In the genomic region with DNA sequence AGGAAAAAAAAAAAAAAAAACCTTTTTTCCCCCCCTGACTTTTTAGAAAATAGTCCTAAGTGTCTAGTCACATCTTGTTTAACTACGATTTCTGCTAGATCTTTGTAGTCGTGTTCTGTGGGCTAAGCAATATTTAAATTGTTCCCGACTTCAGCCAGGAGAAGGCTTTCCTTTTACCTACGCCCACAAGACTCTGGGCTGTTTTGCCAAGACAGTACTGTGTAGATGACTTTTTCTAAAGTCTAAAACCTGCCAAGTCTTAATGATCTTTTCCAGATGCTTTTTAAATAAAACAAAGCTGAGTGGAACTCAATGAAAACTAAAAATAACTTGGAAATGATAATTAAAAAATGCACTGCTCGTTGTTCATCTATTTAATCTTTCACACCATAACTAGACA, we compare ENCODE assay signal across 9 mouse cellular contexts. TPM values are rescaled to one million over a fixed set of nuclear protein-coding genes. Genes with fewer than 3 reads are reported as not detected.
DNase-seq lines count a peak whose midpoint lies in the region; ATAC-seq lines count a peak whose summit lies in the region.
"Had no signal": no experiment of that assay in that cellular context is flagged by ENCODE, and none has a peak within 500 bp of the region (broad histone marks: within the 10 kb centered on the region; RNA-seq: fewer than 3 reads in every experiment).

No protein-coding gene starts in this region.

- no peak for ATAC-seq in kidney, embryonic 15.5 days (replicated peaks; ENCODE audit: low FRiP score)
- peak; percentile 58; the same call in 1 of the 2 replicates for ATAC-seq in embryonic facial prominence, embryonic 15.5 days (ENCODE audit: insufficient number of reproducible peaks, low FRiP score, low TSS enrichment, low read depth)
- no peak for ATAC-seq in hindbrain, embryonic 15.5 days (ENCODE audit: low FRiP score, low read depth)
- no peak for ATAC-seq in neural tube, embryonic 12.5 days (ENCODE audit: low FRiP score, low read depth)
- no peak for ATAC-seq in monocyte, adult 5-6 weeks (replicated peaks; ENCODE audit: insufficient number of reproducible peaks, low FRiP score, low TSS enrichment, poor library complexity, severe bottlenecking)

- H3K27me3 ChIP-seq in kidney, embryonic 15.5 days: no peaks in the 10 kb centered on the region
- no peaks in the 10 kb centered on the region for H3K27me3 ChIP-seq in embryonic facial prominence, embryonic 15.5 days
- no peaks in the 10 kb centered on the region for H3K27me3 ChIP-seq in hindbrain, embryonic 15.5 days
- H3K27me3 ChIP-seq in neural tube, embryonic 12.5 days (replicated peaks): no peaks in the 10 kb centered on the region

- no peaks in the 10 kb centered on the region for H3K36me3 ChIP-seq in kidney, embryonic 15.5 days
- H3K36me3 ChIP-seq in embryonic facial prominence, embryonic 15.5 days: no peaks in the 10 kb centered on the region
- H3K36me3 ChIP-seq in hindbrain, embryonic 15.5 days: no peaks in the 10 kb centered on the region
- no peaks in the 10 kb centered on the region for H3K36me3 ChIP-seq in neural tube, embryonic 12.5 days

- H3K9me3 ChIP-seq in kidney, embryonic 15.5 days (replicated peaks): no peaks in the 10 kb centered on the region
- no peaks in the 10 kb centered on the region for H3K9me3 ChIP-seq in embryonic facial prominence, embryonic 15.5 days (replicated peaks)
- no peaks in the 10 kb centered on the region for H3K9me3 ChIP-seq in hindbrain, embryonic 15.5 days
- H3K9me3 ChIP-seq in neural tube, embryonic 12.5 days: no peaks in the 10 kb centered on the region

- H3K4me1 ChIP-seq in kidney, embryonic 15.5 days: 0 out of 2 replicates have a peak, but pooled peaks cover 12% of the 10 kb centered on the region
- H3K4me1 ChIP-seq in embryonic facial prominence, embryonic 15.5 days: peaks cover 23% of the 10 kb centered on the region; the same call in 1 of the 2 replicates
- H3K4me1 ChIP-seq in hindbrain, embryonic 15.5 days (replicated peaks): peaks cover 13% of the 10 kb centered on the region
- 0 out of 2 replicates have a peak, but pooled peaks cover 3% of the 10 kb centered on the region for H3K4me1 ChIP-seq in neural tube, embryonic 12.5 days

- no peak for DNase-seq in kidney, postnatal 4 days
- DNase-seq in ovary, postnatal 36 days (ENCODE audit: low spot score): no peak
- DNase-seq in adrenal gland, adult 2 months: no peak

- H3K4me2 ChIP-seq in kidney, embryonic 15.5 days: peak overlapping the region; percentile 36
- peak overlapping the region; percentile 35 for H3K4me2 ChIP-seq in embryonic facial prominence, embryonic 15.5 days (replicated peaks)
- H3K4me2 ChIP-seq in hindbrain, embryonic 15.5 days: peak overlapping the region; percentile 52
- peak overlapping the region; percentile 40 for H3K4me2 ChIP-seq in neural tube, embryonic 12.5 days (replicated peaks)

- WGBS in kidney, embryonic 15.5 days: 41% methylated on average over 5 of the region's 5 CpGs
- 6% methylated on average over 5 of the region's 5 CpGs for WGBS in embryonic facial prominence, embryonic 15.5 days
- 29% methylated on average over 5 of the region's 5 CpGs for WGBS in hindbrain, embryonic 15.5 days
- WGBS in neural tube, embryonic 12.5 days: 44% methylated on average over 5 of the region's 5 CpGs

- H3K9ac ChIP-seq in kidney, embryonic 15.5 days: no peak overlapping the region
- H3K9ac ChIP-seq in embryonic facial prominence, embryonic 15.5 days: no peak overlapping the region
- H3K9ac ChIP-seq in hindbrain, embryonic 15.5 days: no peak overlapping the region
- H3K9ac ChIP-seq in neural tube, embryonic 12.5 days: no peak overlapping the region

- H3K4me3 ChIP-seq in kidney, embryonic 15.5 days (replicated peaks): peak overlapping the region; percentile 16; the same call in 1 of the 2 replicates
- H3K4me3 ChIP-seq in embryonic facial prominence, embryonic 15.5 days (replicated peaks): peak overlapping the region; percentile 22
- peak overlapping the region; percentile 28 for H3K4me3 ChIP-seq in hindbrain, embryonic 15.5 days
- no peak overlapping the region for H3K4me3 ChIP-seq in neural tube, embryonic 12.5 days

- 0 out of 2 replicates have a peak overlapping the region, but pooled peaks have one; percentile 3 for H3K27ac ChIP-seq in kidney, embryonic 15.5 days
- peak overlapping the region; percentile 83 for H3K27ac ChIP-seq in embryonic facial prominence, embryonic 15.5 days (replicated peaks)
- peak overlapping the region; percentile 65 for H3K27ac ChIP-seq in hindbrain, embryonic 15.5 days (replicated peaks)
- no peak overlapping the region for H3K27ac ChIP-seq in neural tube, embryonic 12.5 days

RNA-seq across cellular contexts. Expression of a gene that starts 0.6 kb away (rescaled TPM):
- 5.8 and 8.5 TPM in 2 replicates for polyA plus RNA-seq in kidney, embryonic 15.5 days (2015; fragmentation: Nextera tagmentation; extraction: Ambion mirVana)
- 17.9 and 20.9 TPM in 2 replicates for polyA plus RNA-seq in embryonic facial prominence, embryonic 15.5 days (2015; fragmentation: Nextera tagmentation; extraction: Ambion mirVana)
- 10.2 and 12.4 TPM in 2 replicates for polyA plus RNA-seq in hindbrain, embryonic 15.5 days (2015; fragmentation: Nextera tagmentation; extraction: Ambion mirVana)
- polyA plus RNA-seq in neural tube, embryonic 12.5 days (2016; fragmentation: Nextera tagmentation; extraction: Ambion mirVana): 20.3 and 26.8 TPM in 2 replicates
- 10 to 100 TPM in 1 of 2 experiments, 1 to 10 TPM in 1; 6.9 to 10.8 TPM for total RNA-seq in adrenal gland, adult 2 months (2021)
- polyA plus RNA-seq in adrenal gland, adult 2 months (2012; rRNA removed): 0.36 and 0.38 TPM in 2 replicates
- not detected in 3 replicates for total RNA-seq in monocyte, adult 5-6 weeks (2017)
- total RNA-seq: hematopoietic stem cell, adult 5-6 weeks had no signal

RNA-seq across cellular contexts. Expression of a gene that starts 28.9 kb away (rescaled TPM):
- 32.7 and 33.7 TPM in 2 replicates for polyA plus RNA-seq in kidney, embryonic 15.5 days (2015; fragmentation: Nextera tagmentation; extraction: Ambion mirVana)
- 23.2 and 23.6 TPM in 2 replicates for polyA plus RNA-seq in embryonic facial prominence, embryonic 15.5 days (2015; fragmentation: Nextera tagmentation; extraction: Ambion mirVana)
- polyA plus RNA-seq in hindbrain, embryonic 15.5 days (2015; fragmentation: Nextera tagmentation; extraction: Ambion mirVana): 20.6 and 22.1 TPM in 2 replicates
- polyA plus RNA-seq in neural tube, embryonic 12.5 days (2016; fragmentation: Nextera tagmentation; extraction: Ambion mirVana): 27.5 and 27.9 TPM in 2 replicates
- 10 to 100 TPM; 37.0 to 37.4 TPM for total RNA-seq in adrenal gland, adult 2 months (2021)
- polyA plus RNA-seq in adrenal gland, adult 2 months (2012; rRNA removed): 2.7 and 3.9 TPM in 2 replicates
- total RNA-seq in monocyte, adult 5-6 weeks (2017): 18.5 to 39.8 TPM (median 21.4 TPM) in 3 replicates
